Mouse (Mus musculus) embryonic fibroblast, embryonic 13.5 days (primary cell): Measurements from ENCODE around the gene Olfr455.

Experiments used
- CTCF ChIP-seq: IDR thresholded peaks from 2 replicates; pipeline ENCODE4 v1.5.1; 2011; ENCODE audit warnings: mild to moderate bottlenecking, control low read depth, low read length, moderate library complexity, borderline replicate concordance; ENCODE audit not compliant: insufficient read depth
- POLR2A ChIP-seq: IDR thresholded peaks from 2 replicates; pipeline ENCODE4 v1.6.1; 2011; ENCODE audit warnings: low read depth, mild to moderate bottlenecking, control low read depth, low read length, moderate library complexity

DNA sequence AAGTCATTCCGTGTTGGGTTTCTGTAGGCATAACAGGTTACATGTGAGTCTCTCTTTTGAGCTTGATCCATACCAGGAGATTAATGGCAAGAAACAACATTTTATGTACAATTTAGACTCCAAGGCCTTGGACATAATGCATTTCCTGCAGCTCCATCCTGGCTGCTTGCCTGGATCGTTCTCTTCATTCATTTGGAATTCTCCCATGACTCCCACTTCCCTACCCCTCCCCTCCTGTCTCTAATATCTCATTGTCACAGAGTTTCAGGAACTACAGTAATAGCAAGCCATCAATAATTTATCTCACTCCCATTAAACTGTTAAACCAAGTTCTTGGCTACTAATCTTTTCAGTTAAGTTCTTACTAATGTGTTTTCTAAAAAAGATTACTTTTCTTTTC, 43.9 kb downstream of the Olfr455 start:
- TF ChIP-seq POLR2A (no peak), CTCF (no peak)
